Mouse (Mus musculus) 3134 (cell line): ENCODE measurements around the gene Cyp27a1.

ENCODE experiments used
- DNase-seq: peaks from one replicate; pipeline ENCODE4 v3.0.0-alpha.2; 2011; ENCODE audit warnings: low spot score; ENCODE audit not compliant: insufficient read length; ENCODE audit errors: extremely low read depth

Gene Cyp27a1

DNA sequence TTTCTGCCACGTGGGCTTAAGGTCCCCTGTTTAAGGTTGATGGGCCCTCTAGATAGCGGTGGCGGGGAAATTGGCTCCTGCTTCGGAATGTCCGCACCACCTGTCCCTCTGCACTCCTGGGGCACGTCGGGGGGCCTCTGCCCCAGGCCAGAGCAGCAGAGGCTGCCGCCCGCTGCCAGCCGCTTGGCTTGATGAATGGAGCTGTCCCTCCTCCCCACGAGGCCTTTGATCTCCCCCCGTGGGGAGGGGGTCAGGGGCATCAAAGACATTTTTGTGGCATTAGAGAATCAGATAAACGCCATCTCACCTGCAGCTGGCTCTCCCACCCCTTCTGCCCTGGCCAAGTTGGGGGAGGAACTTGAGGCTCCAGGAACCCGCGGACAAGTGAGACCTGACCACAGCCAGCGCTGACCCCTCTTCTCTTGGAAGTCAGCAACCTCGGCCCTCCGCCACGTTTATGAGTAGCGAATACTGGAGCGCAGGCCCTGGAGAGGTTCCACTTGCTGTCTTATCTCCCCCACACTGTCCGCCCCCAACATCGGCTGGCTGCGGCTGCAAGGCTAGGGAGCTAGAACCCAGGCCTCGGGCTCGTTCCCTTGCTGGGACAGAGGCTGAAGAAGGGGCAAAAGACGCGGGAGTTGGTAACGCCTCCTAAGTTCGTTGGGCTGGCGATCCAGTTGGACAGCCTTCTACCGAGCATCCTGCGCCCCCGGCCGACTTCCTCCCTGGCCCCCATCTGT, 57.5 kb downstream of the Cyp27a1 start:
- no peak for DNase-seq

DNA sequence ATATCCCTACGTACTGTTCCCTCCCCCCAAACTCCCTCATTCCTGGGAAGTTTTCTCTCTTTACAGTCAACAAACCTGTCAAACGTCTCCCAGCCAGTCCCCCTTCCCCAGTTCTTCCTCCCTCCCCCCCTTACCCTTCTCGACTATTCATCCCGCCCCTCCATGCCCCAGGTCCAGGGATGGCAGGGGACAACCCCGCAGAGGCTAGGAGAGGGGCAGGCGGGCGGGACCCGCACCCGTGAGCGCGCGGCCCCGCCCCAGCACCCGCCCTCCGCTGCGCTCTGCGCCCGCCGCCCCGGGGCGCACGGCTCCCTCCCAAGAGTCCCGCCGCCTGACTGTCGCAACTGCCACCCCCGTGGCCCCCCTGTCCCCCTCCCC, 58.1 kb downstream of the Cyp27a1 start:
- no peak for DNase-seq

DNA sequence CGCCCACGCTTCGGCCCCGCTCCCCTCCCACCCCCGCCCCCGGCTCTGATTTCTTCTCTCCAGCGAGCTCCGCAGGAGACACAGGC, 58.3 kb downstream of the Cyp27a1 start, which contains the start of gene Wnt6:
Gene Wnt6 (plus strand): TSS at position 48 of the 86 bp plus-strand sequence.
- no peak for DNase-seq

DNA sequence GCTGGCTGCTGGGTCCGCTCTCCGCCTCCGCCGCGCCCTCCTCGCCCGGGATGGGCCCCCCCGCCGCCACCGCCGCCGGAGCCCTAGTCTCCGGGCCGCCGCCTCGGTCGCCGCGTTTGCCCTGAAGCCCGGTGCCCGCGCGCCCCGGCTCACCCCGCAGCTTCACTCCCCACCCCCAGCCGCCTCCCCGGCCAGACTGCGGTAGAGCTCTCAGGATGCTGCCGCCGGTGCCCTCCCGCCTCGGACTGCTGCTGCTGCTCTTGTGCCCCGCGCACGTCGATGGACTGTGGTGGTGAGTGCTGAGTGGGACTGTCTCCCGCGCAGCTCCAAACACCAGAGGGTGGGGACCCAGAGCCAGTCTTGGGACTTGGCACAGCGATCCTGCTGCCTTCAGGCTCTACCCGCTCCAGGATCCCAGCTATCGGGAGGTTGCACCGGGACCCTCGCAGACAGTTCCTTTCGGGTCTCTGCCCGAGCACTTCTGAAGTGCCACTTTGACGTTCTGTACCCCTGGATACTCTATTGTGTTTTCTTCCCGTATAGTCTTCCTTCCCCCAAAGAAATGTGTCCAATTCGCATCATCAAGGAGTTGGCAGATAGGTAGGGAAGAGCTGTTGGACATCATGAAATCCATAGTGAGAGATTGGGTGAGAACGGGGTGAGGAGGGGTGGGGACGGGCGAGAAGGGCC, 58.7 kb downstream of the Cyp27a1 start:
- no peak for DNase-seq

DNA sequence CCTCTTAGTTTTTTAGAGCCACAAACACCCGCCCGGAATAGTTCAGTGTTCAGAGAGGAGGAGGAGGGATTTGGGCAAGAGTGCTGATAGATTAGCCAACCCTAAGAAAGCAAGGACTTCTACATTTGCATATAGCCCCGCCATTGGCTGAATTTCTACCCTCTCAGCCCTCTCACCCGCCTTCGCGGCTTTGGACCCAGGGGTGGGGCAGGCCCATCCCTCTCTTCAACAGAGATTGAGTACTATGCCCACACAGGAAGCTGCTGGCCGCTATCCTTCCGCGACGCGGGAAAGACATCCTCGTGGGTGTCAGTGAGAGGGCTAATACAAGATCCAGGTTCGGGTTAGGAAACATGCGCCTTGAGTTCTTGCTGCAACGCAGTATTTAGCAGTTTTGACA, 59.8 kb downstream of the Cyp27a1 start:
- peak; percentile 90 for DNase-seq

DNA sequence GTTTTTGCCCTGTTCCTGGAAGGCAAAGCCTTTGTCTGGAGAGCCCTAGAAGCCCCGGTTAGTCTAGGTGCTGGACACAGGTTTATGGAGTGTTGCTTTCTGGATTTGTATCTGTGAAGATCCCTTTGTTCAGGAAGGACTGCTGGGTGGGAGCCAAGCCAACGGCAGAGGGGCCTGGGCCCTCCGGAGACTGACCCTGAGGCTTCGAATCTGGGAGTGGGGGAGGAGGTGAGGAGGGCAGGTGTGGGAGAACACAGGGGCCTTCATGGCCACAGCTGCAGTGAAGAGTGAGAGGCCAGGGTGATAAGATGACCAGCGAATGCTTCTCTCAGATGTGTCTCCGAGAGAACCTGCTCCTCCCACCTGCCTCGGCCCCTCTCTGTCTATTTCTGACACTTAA, 60.7 kb downstream of the Cyp27a1 start:
- no peak for DNase-seq

DNA sequence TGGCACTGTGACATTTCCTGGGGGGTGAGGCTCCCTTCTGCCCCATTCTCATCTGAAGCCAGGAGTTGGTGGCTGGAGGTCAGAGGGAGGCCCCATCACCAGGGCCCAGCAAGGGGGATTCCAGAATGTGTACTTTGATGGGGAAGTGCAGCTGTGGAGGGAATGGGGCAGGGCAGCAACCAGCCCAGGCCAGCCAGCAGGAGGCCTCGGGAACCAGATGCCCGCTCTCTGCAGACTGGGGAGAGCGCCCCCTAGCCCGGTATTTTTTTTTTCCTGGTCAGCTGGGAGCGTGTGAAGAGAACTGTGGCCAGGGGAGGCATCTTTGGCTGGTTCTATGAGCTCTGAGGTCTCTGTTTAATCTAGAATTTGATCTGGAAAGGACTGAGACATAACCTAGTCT, 62.4 kb downstream of the Cyp27a1 start:
- no peak for DNase-seq

DNA sequence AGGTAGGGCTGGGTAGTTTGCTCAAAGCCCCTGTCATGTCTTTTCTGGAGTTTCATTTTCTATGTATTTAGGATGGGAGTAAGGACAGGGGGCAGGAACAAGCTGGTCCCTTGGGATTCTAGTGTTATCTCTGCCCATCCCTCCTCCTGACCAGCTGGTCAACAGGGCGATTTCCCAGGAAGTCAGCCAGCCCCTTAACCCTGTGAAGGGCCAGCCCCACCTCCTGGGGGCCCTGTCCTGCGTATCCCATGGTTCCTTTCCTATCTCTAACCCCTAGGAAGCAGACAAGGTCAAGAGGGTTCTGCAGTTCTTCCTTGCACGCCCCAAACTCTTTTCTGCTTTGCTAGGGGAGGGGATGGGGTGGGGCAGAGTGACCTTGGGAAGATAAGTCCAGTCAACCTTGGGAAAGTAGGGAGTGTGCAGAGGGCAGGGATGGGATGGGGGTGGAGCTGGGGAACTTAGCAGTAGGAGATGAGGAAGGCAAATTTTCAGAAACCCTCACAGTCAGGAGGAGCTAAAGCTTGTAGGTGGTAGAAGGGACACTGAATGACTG, 65.6 kb downstream of the Cyp27a1 start:
- DNase-seq = no peak

DNA sequence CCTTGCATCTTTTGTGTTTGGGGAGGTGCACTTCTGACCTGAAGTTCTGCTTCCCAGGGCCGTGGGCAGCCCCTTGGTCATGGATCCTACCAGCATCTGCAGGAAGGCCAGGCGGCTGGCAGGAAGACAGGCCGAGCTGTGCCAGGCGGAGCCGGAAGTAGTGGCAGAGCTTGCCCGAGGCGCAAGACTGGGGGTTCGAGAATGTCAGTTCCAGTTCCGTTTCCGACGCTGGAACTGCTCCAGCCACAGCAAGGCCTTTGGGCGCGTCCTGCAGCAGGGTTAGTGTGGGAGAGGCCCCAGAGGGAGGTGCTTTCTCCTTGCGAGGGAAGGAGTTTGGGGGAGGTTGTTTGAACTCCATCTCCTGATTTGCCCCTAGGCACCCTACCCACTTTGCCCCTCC, 68.7 kb downstream of the Cyp27a1 start:
- no peak for DNase-seq

DNA sequence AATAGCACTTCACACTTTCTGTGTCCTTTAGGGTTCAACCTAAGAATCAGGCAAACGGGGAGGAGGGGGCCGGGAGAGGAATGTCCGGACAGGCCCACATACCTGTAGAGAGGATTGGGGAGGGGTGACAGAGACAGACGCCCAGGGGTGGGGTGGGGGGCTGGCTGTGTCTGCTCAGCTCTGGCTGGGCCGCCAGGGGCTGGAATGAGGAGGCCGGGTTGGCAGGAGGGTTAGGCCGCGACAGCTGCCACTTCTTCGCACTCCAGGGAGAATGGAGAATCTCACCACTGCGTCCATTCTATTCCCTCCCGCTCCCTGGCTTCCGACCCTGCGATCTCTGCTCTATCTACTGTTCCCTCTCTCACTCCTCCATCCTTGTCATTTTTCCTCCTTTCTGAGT, 70.2 kb downstream of the Cyp27a1 start:
- no peak for DNase-seq

DNA sequence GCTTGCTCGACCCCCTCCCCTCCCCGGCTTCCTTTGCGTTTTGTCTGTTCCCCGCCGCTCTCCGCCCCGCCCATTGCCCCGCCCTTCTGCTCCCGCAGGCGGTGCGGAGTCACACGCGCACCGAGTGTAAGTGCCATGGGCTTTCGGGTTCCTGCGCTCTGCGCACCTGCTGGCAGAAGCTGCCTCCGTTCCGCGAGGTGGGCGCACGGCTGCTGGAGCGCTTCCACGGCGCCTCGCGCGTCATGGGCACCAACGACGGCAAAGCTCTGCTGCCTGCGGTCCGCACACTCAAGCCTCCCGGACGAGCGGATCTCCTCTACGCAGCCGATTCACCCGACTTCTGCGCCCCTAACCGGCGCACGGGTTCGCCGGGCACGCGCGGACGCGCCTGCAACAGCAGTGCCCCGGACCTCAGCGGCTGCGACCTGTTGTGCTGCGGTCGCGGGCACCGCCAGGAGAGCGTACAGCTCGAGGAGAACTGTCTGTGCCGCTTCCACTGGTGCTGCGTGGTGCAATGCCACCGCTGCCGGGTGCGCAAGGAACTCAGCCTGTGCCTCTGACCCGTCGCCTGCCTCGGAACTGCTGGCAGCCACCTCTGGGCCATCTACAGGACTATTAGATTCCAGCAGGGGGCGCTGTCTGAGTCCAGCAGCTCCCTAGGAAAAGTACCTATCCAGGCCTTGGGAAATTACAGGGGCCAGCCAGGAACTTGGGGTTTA, 70.8 kb downstream of the Cyp27a1 start:
- no peak for DNase-seq
